Mouse (Mus musculus) right cerebral cortex, postnatal 10 days (tissue): ENCODE measurements at regions not wholly inside any gene's neighbourhood (a gene's known extent, or its start where the extent isn't known, plus 50 kb on each side); places are given as distances from the start of the nearest gene placed in this dataset.

Experiments used
- DNase-seq, 2 experiments: peaks; one replicate each; pipeline ENCODE4 v3.0.0; 2021; ENCODE audit warnings: low spot score in 2 of 2

DNA sequence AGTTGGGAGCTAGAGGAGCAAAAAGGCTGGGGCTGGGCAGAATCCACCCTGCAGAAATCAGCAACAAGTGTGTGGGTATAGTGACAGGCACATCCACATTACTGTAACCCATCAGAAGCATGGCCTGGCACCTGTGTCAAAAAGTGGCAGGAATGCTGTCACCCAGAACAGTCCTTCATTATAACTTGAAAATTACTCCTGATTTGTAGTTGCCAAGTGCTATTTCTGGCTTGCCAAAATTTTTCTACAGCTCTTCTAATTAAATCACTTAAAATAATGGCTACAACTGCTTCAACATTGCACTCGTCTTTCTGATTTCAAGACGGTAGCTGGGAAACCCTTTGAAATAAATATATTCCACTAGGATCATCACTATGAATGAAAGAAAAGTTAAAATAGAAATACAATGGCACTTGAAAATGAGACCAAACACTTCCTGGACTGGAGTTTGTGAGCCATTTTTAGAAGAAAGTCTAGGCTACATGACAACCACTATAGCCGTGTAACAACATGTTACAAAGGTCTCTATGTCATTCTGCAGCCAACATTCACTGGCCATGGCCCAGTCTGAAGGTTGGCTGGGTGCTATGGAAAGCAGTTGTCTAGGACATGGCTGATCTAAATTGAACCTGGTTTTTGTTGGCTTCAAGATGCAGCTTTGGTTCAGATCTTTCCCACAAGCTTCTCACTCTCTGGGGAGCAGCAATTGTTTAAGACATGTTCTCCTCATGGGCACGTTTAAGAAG lies 190.6 kb upstream of the Tapt1 start:
- DNase-seq, result no peak

DNA sequence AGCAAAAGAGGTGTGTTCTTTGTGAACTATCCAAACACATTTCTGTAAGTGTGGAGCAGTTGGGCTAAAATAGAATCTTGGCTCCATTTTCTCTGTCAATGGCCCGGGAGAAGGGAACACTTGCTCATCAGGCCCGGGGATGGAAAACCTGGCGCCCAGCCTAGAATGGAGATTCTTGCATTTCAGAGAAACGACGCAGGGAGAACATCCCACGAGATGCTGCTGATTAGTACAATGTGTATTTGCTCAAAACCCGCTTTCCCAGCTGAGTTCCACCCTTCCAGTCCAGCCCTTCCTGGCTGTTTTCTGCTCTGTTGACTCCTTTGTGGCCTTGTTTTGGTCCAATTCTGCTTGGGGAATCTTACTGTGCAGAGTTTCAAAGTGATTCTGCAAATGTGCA lies 188.0 kb upstream of the Tapt1 start:
- peak; percentile 91 for DNase-seq

DNA sequence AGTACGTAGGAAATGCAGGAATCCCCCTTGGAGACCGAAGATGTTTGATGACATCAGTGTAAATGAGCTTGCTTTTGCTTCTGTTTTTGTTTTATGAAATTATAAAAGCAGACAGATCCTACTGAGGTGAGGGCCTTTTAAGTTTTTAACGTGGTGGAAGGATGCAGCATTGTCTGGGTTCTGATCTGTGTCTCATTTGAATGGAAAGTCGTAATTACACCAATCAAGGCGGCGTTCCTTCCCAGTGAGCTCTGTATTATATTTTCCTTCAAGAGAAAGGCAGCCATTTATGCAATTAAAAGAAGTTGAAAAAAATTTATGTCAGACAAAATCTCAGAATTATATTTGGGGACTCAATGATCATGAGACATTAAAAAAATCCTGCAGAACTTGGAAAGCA lies 176.9 kb upstream of the Tapt1 start:
- DNase-seq, result no peak

DNA sequence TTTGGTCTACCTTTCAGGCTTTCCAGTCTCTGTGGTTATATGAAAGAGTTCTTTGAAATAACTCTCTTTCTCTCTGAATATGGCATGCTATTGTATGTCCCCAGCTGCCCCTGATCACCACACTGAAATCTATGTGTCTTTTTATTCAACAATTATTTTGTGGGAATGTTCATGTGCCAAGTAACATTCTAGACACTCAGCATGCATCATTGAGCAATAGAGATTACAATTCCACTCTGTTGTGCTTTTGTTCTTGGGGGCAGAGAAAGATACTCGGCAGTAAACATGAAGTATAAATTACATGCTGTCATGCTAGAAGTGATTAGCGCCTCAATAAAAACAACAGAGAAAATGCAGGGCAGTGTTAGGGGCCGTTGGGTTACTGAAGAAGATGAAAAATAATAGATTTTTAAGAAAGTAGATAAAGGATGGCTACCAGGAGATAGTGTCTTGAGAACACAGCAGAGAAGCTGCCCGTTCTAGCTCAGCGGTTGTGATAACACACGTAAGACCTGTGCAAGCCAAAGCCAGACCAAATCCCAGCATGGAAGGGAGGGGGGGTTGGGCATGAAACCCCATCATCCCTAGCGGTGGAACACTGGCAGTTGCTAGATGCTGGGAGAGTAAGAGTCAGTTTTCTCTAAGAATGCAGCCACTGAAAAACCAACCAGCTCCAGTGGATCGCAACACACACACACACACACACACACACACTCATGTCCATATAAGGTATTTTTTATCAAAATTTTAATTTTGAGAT lies 174.3 kb upstream of the Tapt1 start:
- DNase-seq, result no peak

DNA sequence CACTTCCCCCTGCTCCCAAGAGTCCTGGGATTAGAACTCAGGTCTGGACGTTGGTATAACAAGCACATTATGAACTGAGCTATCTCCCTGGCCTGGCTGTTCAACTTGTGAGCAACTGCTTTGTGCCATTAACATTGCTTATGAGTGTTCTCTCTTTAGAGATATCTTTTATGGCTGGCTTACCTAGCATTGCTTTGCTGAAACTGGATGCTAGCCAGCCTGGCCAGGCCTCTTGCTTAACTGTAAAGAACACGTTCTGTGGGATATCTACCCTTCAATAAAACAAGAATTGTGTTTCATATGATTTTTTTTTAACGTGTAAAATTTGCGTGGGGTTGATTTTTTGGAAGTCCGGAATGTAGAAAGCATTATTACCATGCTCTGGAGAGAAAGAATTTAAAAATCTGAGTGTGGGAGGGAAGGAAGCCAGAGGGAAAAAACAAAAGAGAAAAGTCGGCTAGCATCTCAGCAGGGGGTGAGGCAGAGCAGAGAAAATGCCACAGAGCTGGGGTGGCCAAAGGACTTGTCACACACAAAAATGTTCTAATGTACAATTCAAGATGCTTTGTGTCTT lies 160.9 kb upstream of the Tapt1 start:
- DNase-seq, result no peak

DNA sequence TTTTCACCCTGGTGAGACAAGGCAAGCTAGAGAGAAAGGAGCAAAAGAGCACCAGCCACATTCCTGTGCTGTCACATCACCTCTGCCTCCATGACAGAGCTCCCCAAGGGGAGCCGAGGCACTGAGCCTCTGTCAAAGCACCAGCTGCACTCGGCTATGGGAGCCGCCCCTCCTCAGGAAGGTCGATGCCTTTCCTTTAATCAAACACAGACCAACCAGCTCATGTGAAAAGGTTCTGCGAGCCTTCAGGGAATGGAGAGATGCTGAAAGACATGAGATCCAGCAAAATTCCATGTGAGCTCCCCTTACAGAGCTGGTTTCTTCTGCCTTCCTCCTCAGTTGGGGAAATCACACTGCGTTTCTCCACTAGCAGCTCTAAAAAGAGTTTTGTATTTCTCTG lies 159.8 kb upstream of the Tapt1 start:
- no peak for DNase-seq

DNA sequence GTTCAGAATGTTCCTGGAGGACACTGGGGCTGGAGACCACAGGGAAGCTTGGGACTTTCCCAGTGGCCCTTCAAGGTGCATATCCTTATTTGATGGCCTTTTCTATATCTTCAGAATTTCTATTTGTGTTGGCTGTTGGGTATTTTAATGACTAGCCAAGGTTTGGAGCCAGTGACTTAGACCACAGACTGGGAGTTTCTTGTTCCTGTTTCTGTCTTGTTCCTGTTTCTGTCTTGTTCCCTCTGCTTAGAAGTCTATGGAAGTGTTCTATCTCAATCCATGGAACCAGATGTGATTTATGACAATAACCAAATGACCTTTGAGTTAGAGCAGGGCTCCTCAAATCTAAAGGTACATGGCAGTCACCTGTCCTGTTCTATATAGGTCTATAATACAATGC lies 156.6 kb upstream of the Tapt1 start:
- DNase-seq, result no peak

DNA sequence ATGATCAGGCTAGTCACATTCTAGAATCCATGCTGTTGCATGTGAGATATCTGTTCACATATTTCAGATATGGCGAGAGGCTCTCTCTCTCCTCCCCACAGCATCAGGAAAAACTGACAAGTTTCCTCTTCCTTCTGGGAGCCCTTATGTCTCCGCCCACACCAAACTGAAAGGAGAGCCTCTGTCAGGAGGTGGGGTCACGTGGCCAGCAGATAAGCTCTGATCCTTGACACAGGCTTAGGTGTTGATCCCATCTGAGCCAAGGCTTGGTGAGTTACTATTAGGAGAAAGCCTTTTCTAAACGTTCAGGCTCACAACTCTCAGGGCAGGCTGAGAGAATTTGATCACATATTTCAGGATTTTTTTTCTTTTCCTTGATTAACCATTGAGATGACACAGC lies 143.6 kb upstream of the Tapt1 start:
- DNase-seq, result no peak

DNA sequence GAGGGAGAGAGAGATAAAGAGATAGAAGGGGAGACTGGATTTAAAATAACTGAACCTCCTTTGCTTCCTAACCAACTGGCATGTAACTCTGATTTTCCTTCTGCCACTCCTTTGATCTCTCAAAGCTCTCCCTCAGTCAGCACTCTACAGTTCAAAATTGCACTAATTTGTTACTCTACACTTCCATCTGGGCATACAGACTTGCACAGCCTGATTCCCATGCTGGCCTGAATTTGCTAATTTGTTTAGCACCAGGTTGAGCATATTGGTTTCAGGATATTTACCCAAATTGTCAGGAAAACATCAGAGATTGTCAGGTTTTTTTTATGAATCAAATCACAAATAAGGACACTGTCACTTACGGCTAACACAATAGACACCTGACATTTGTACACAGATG lies 125.9 kb upstream of the Tapt1 start:
- no peak for DNase-seq

DNA sequence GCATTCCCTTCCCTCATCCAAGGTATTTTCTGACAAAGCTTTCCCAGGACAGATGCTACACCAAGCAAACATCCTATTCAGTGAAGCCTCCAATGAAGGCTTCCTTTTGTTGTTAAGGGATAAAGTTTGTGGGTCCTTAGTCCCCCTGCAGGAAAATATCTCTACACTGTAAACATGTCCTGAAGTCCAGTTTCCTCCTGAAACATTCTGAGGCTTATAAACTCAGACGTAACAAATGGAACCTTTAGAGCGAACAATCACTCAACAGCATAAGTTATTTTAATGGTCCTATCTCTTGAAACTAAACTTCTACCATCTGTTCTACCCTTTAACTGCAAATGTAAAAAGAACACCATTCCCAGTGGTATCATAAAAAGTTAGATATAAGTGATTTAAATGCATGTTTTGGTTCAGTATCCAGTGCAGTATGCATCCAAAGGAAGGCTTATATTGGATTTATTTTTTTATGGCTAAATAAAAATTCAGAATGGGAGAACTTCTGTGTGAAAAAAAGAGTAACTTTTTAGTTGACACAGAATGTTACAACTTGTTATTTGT lies 115.1 kb upstream of the Tapt1 start:
- DNase-seq, result no peak

DNA sequence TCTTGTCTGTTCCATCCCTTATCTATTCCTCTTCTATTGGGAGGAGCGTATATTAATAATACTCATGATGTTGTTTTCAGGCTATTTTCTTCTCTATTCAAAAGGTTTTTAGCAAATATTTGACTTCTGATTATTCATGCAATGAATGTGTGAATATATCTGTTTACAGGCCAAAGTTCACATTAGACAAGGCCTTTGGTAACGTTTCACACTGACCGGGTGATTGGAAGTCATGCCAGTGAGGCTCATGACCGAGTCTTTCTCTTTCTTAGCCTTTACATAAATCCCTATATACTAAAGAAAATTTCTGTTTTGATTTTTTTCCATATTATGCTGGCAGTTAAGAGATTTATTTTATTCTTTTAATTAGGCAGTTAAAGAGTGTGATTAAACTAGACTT lies 112.2 kb upstream of the Tapt1 start:
- no peak for DNase-seq

DNA sequence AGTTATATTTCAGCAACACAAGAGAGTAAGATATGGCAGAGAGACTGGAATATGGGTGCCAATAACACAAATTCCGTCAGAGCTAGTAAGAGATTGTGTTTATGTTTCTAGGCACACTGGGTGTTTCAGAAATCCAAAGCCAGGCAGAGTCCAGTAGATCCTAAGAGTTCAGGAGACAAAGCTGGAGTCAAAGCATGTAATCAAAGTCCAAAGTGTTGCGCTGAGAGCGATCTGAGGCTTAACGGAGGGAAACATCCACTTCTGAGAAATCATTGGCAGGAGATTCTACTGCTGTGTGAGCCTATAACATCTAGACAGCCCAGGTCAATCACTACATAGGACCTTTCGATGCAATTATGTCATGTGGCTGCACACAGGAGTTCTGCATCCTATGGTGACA lies 109.3 kb upstream of the Tapt1 start:
- DNase-seq, result no peak

DNA sequence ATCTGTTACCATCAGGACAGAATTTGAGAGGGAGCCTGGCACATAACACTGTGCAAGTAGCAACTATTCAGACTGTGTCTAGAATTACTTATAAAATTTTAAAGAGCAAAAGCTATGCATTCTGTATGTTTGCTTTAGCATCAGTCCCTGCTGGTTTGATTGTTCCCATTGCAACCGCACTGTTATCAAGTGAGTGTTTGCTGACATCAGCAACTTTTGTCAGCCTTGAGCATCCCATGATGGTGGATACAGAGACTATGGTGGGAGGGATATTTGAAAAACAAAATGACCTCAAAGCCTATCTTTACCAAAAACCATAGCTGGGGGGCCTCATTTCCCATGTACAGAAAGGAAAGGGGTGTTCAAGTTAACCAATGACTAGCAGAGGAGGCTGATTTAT lies 93.2 kb upstream of the Tapt1 start:
- no peak for DNase-seq

DNA sequence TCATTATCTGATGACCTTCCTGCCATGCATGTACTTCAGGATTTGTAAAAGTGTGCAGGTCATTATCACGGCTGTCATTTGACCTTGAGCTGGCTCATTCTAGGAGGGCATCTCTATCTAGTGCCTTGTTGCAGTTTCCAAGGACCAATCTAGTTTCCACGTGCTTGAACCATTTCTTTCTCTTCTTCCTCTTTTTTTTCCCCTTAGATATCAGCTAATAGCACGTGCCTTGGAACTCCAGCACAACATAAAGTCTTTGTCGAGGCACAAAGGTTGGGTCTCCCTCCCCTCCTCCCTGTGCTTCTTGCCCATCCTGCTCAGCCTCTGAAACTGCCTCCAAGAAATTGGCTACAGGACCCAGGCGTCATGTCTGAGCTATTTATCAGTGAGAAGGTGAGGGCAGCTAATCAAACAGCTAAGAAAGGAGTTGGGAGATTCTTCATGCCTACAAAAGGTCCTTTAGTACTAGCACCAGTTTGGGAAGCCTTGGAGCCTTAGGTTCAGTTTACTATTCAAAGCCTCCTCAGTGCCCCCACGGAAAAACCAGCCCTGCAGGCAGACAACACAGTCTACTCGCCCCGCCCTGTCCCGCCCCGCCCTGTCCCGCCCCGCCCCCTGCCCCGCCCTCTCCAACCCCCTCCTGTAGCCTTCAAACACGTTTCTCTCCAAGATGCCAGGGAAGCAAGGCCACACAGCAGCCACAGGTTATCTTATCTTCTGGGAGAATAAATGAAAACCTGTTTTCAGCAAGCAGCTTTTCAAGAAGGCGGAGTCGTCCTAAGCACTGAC lies 80.5 kb upstream of the Tapt1 start:
- DNase-seq, result no peak

DNA sequence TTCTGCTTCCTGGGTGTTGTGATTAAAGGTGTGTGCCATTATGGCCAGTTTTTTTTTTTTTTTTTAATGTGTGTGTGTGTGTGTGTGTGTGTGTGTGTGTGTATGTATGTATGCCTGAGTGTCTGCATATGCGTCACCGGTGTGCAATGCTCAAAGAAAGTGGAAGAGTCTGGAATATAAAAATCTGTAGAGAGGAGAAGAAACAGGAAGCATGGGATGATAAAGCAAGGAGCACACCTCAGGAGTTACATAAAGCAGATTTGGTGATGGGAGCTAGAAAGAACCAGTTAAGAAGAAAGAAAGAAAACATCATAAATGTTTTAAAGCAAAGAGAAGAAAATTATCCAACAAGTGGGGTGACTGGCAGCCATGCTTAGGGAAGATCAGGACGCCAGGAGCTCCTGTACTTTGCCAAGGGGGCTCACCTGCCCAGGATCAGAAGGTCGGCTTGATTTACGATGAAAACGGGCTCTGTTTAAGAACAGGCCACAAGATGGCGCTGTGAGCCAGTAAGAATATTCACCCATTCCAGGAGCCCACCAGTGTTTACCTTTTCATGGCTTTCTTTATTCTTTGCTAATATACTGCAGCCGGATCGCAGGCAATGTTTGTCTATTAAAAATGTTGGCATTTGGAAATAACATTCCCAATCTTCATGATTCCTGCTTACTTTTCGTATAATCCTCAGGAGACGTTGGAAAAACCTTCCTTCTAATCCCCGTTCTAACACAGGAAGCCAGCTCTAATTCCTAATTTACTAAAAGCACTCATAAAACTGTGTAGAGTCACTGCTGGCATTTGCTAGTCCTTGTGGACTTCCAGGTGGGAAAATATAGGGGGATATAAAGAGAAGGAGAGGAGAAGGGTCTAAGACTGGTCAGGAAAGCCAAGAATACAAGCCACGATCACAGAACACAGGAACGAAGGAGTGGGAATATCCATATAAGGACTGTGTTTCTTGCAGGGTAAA lies 77.7 kb upstream of the Tapt1 start:
- DNase-seq, result peak; percentile 76 to 85

DNA sequence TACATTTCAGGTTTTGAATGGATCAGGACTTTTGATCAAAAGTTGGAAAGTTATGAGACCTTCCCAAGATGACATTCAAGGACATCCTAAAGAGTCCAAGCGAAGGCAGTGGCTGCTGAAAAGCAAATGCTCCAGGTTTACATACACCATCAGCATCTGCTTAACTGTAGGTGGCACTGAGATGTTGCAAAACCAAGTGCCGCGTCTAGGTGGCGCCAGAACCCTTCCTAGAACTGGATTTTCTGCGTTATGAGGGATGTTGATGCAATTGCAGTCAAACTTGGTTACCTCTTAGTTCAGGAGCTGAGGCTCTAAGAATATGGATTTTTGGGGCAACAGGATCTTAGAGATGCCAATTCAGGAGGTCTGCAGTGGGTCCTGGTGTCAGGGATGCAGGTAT lies 58.0 kb upstream of the Tapt1 start:
- peak; percentile 90 to 91 for DNase-seq
